Mouse (Mus musculus) kidney, embryonic 16.5 days (tissue): ENCODE measurements around the gene Tmem251. TPM values are rescaled to one million over a fixed set of nuclear protein-coding genes. Genes with fewer than 3 reads are reported as not detected.

Experiments used
- ATAC-seq: fragments of 200-750 bp; cut with Nextera tagmentation; 2 replicates; pipeline ENCODE4 v1.8.0; 2017; ENCODE audit warnings: moderate TSS enrichment; ENCODE audit not compliant: low FRiP score, low TSS enrichment
- H3K27ac ChIP-seq: fragments of 300-500 bp; sonication (generic); 2 replicates; pipeline ENCODE4 v1.5.1; 2014; ENCODE audit warnings: low read length
- H3K27me3 ChIP-seq: fragments of 300-500 bp; sonication (generic); 2 replicates; pipeline ENCODE4 v1.6.1; 2014; ENCODE audit warnings: low read length, control low read depth, mixed read lengths; ENCODE audit not compliant: insufficient read depth
- H3K36me3 ChIP-seq: fragments of 300-500 bp; sonication (generic); 2 replicates; pipeline ENCODE4 v1.6.1; 2014; ENCODE audit warnings: low read length, control low read depth, mixed read lengths; ENCODE audit not compliant: insufficient read depth
- H3K4me1 ChIP-seq: fragments of 300-500 bp; sonication (generic); 2 replicates; pipeline ENCODE4 v1.6.1; 2014; ENCODE audit warnings: low read length, control low read depth, mixed read lengths; ENCODE audit not compliant: insufficient read depth
- H3K4me2 ChIP-seq: fragments of 300-500 bp; sonication (generic); replicated peaks from 2 replicates; pipeline ENCODE4 v1.6.1; 2014; ENCODE audit warnings: low read depth, low read length
- H3K4me3 ChIP-seq: fragments of 300-500 bp; sonication (generic); 2 replicates; pipeline ENCODE4 v1.5.1; 2014; ENCODE audit warnings: mild to moderate bottlenecking, low read length
- H3K9ac ChIP-seq: fragments of 300-500 bp; sonication (generic); replicated peaks from 2 replicates; pipeline ENCODE4 v1.6.1; 2014; ENCODE audit warnings: low read length
- H3K9me3 ChIP-seq: fragments of 300-500 bp; sonication (generic); 2 replicates; pipeline ENCODE4 v1.6.1; 2016; ENCODE audit warnings: low read length, control low read depth
- WGBS: fragments of 180-500 bp; shearing (Covaris S2); extraction: QIAGEN DNeasy Blood & Tissue Kit; methylation state at CpG from one replicate; pipeline ENCODE4 v1.1.7; 2014; 5-methylcytosine and 5-hydroxymethylcytosine counted together
- polyA plus RNA-seq: library from polyadenylated mRNA; unstranded; fragments of >200 nt; fragmentation: Nextera tagmentation; extraction: Ambion mirVana; gene quantifications from 2 replicates; pipeline ENCODE4 v1.2.1, GENCODE M21; 2015

Gene Tmem251
- polyA plus RNA-seq, 1 experiment from 2014 or later = 11.0 TPM

DNA sequence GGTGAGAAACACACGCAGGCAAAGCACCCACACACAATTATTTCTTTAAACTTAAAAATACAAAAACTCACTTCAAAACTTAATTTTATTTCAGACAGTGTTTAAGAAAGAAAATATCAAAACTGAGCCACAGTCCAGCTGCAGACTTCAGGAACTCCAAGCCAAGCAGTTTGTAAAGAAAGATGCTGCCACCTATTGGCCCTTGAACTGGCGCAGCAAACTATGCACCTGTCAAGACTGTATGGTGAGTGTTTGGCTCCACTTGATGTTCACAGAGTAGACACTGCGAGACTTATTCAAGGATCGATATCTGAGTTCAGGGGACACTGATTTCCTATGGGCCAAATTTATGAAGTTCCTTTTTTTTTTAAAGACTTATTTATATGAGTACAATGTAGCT is 25.4 kb downstream of the Tmem251 start:
- Histone ChIP-seq H3K4me1 (no peaks in the 10 kb centered on the region), H3K27ac (no peak overlapping the region), H3K36me3 (peaks cover 66% of the 10 kb centered on the region), H3K9me3 (no peaks in the 10 kb centered on the region), H3K9ac (no peak overlapping the region), H3K4me3 (no peak overlapping the region), H3K27me3 (no peaks in the 10 kb centered on the region), H3K4me2 (no peak overlapping the region)
- 93% methylated on average over 4 of the region's 4 CpGs for WGBS
- no peak for ATAC-seq

DNA sequence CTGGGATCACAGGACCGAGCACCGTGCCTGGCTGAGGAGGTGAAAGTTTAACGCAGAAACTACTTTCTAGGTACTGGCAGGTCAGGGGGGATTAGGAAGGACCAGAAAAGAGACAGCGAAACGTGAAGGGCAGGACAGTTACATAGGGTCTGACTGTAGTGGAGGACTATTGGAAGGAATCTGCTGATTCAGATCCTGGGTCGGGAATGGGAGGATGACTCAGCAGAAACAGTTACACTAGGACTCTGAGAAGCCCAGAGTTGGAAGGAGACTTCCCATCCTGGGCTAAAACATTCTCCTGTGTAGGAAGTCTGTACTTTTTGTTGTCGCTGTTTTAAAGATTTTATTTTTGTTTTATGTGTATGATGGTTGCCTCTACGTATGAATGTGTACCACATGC is 28.0 kb downstream of the Tmem251 start:
- H3K4me2 ChIP-seq = no peak overlapping the region
- H3K9me3 ChIP-seq = no peaks in the 10 kb centered on the region

DNA sequence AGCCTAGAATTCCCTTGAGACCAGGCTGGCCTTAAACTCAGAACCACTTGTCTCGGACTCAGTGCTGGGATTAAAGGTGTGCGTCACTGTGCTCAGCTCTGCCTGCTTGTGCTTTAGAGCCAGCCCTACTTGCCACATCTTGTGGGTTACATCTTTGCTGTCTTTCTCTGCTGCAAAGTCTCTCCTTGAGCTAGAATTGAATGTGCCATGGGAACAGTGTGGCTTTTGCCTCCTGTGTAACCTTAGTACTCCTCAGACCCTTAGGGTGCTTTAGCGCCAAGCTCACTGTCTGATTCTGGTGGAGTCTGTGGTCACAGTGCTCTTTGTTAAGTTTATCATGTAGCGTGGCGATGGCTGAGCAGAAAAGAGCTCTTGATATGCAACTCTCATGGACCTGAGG is 29.1 kb downstream of the Tmem251 start:
- no peak overlapping the region for H3K4me3 ChIP-seq
- H3K27ac ChIP-seq = no peak overlapping the region
- no peaks in the 10 kb centered on the region for H3K27me3 ChIP-seq
- 91% methylated on average over 5 of the region's 5 CpGs for WGBS
- H3K36me3 ChIP-seq = peaks cover 64% of the 10 kb centered on the region
- no peaks in the 10 kb centered on the region for H3K4me1 ChIP-seq
- H3K9me3 ChIP-seq = no peaks in the 10 kb centered on the region
- no peak overlapping the region for H3K4me2 ChIP-seq
- no peak overlapping the region for H3K9ac ChIP-seq
- no peak for ATAC-seq

More for the DNA sequence above, 28.0 kb downstream of the Tmem251 start:
- Histone ChIP-seq H3K9ac (no peak overlapping the region), H3K27ac (no peak overlapping the region), H3K27me3 (no peaks in the 10 kb centered on the region), H3K4me3 (no peak overlapping the region), H3K4me1 (no peaks in the 10 kb centered on the region), H3K36me3 (peaks cover 62% of the 10 kb centered on the region)
- ATAC-seq = no peak
- WGBS = 98% methylated on average over 8 of the region's 8 CpGs

GRCm38 (mm10) chr12:102776035-102776434 is 32.5 kb downstream of the Tmem251 start:
- Histone ChIP-seq H3K27me3 (no peaks in the 10 kb centered on the region), H3K9me3 (no peaks in the 10 kb centered on the region), H3K9ac (no peak overlapping the region), H3K4me1 (no peaks in the 10 kb centered on the region), H3K4me2 (no peak overlapping the region), H3K4me3 (no peak overlapping the region), H3K27ac (no peak overlapping the region), H3K36me3 (peaks cover 39% of the 10 kb centered on the region)
- ATAC-seq = no peak
- WGBS = 91% methylated on average over 14 of the region's 14 CpGs

DNA sequence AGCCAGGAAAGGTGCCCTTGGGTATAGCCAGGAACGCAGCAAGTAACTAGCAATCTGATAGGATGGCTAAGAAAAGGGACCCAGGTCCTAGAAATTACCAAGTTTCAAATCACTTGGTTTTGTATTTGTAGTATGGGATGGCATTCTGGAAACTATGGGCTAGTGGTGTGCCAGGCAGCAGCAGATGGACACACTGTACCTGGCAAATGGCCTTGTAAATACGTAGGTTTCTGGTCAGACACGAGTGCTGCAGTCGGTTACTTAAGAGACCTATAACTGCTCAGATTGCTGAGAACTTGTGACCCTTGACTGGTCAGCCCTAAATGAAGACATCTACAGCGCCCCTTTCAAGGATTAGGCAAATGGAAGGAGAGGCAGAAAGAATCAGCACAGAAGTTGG is 34.6 kb downstream of the Tmem251 start:
- Histone ChIP-seq H3K27me3 (no peaks in the 10 kb centered on the region), H3K4me2 (no peak overlapping the region), H3K9me3 (no peaks in the 10 kb centered on the region), H3K4me3 (no peak overlapping the region), H3K9ac (no peak overlapping the region), H3K27ac (no peak overlapping the region), H3K36me3 (peaks cover 21% of the 10 kb centered on the region; the same call in 1 of the 2 replicates), H3K4me1 (no peaks in the 10 kb centered on the region)
- WGBS = 82% methylated on average over 5 of the region's 5 CpGs
- ATAC-seq = no peak

DNA sequence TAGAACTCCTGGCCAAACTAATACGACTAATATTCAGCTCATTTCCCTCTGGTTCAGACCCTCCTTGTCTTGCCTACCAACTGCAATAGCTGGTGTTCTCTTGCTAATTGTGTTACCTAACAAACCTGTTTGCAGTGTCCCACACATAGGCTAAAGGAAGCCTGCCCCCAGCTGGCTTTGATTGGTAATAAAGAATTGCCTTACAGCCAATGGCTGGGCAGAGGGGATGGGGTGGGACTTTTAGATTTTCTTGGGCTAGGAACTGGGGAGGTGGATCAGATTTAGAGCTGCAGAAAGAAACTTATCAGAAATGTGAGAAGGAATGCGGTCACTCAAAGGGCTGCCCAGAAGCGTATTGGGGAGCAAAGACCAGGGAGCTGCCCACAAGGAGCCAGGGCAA is 35.9 kb downstream of the Tmem251 start:
- Histone ChIP-seq H3K36me3 (peaks cover 28% of the 10 kb centered on the region; the same call in 1 of the 2 replicates), H3K9ac (no peak overlapping the region), H3K9me3 (no peaks in the 10 kb centered on the region), H3K4me2 (no peak overlapping the region), H3K27ac (no peak overlapping the region), H3K4me3 (no peak overlapping the region), H3K4me1 (no peaks in the 10 kb centered on the region), H3K27me3 (no peaks in the 10 kb centered on the region)
- ATAC-seq = peak; percentile 61; the same call in 1 of the 2 replicates
- WGBS = 50% methylated on average over 3 of the region's 3 CpGs

- Histone ChIP-seq H3K9me3 (no peaks in the 10 kb centered on the region), H3K4me3 (no peak overlapping the region), H3K4me1 (no peaks in the 10 kb centered on the region), H3K27ac (no peak overlapping the region), H3K27me3 (no peaks in the 10 kb centered on the region), H3K9ac (no peak overlapping the region), H3K4me2 (no peak overlapping the region), H3K36me3 (peaks cover 27% of the 10 kb centered on the region)
- 84% methylated on average over 5 of the region's 5 CpGs for WGBS
- ATAC-seq = no peak
Observed at GRCm38 (mm10) chr12:102782841-102783240, 39.3 kb downstream of the Tmem251 start.

DNA sequence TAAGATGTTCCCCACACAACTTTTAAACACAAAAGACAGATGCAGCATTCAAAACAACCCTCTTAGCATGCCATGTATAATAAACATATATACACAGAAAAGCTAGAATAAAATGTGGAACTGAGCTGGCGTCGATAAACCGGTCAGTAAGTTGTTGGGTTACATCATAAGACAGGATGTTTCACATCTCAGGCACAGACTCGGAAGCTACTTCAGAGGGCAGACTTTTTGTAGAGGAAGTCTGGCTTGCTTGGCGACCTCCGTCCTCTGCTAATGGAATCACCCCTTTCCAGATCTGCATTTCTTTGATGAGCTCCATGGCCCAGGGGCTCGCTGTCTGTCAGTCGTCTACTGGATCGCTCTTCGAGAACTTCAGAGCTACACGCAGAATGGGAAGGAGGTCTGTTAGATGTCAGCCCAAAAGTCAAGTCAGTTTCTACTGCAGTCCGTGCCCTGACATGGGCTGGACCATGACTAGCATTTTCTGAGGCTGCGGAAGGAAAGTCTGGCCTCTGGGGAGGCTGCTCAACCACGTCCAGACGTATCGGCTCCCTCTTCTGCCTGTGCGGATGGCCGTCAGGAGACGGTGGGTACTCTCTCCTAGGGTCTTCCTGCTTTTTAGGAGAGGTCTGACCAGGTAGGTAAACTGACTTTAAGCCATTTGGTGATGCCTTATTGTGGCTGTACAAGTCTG is 41.5 kb downstream of the Tmem251 start:
- no peaks in the 10 kb centered on the region for H3K9me3 ChIP-seq
- peaks cover 35% of the 10 kb centered on the region for H3K36me3 ChIP-seq

DNA sequence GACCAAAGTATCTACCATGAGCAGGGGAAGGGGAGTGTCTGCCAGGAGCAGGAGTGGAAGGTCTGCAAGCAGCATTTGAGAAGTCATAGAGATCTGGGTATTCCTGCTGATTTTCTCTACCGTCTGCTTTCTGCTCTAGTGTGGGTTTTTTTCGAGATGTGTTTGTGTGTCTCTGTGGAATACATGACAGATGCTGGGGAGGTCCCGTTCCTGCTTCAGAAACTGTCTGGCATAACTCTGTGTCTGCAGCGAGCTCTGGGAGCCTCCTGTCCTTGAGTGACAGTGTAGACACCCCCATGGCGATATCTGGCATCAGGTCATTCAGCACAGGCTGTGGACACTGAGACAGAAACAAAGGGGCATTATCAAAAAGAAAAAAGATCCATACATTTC is 42.0 kb downstream of the Tmem251 start:
- no peak overlapping the region for H3K9ac ChIP-seq
- H3K9me3 ChIP-seq = no peaks in the 10 kb centered on the region
- no peaks in the 10 kb centered on the region for H3K4me1 ChIP-seq
- WGBS = 90% methylated on average over 5 of the region's 5 CpGs
- H3K27ac ChIP-seq = no peak overlapping the region
- peaks cover 40% of the 10 kb centered on the region for H3K36me3 ChIP-seq
- no peak overlapping the region for H3K4me3 ChIP-seq
- no peak overlapping the region for H3K4me2 ChIP-seq
- H3K27me3 ChIP-seq = no peaks in the 10 kb centered on the region
- no peak for ATAC-seq

More for the DNA sequence above, 41.5 kb downstream of the Tmem251 start:
- WGBS = 89% methylated on average over 19 of the region's 19 CpGs
- no peak overlapping the region for H3K4me2 ChIP-seq
- ATAC-seq = no peak
- H3K4me3 ChIP-seq = no peak overlapping the region
- no peak overlapping the region for H3K9ac ChIP-seq
- no peak overlapping the region for H3K27ac ChIP-seq
- no peaks in the 10 kb centered on the region for H3K4me1 ChIP-seq
- H3K27me3 ChIP-seq = no peaks in the 10 kb centered on the region

DNA sequence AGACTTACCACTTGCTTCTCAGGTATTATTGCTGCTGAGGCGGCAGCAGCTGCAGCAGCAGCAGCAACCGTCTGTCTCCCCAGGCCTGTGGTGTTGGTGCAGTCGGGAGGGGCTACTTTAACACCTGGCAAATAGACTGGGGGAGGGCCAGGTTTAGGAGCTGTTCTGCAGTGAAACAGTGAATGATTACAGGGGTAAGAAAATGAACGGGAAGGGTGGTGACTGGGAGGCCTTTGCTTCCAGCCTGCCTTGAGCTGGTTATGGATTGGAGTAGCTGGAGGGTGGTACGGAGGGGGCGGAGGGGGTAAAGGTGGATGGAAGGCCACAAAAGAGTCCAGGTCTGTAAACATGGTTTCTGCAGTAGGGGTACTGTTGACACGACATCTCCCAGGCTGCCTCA is 44.4 kb downstream of the Tmem251 start:
- 79% methylated on average over 7 of the region's 7 CpGs for WGBS
- H3K36me3 ChIP-seq = peaks cover 53% of the 10 kb centered on the region

More for the DNA sequence above, 44.4 kb downstream of the Tmem251 start:
- no peaks in the 10 kb centered on the region for H3K27me3 ChIP-seq
- H3K4me2 ChIP-seq = no peak overlapping the region
- no peaks in the 10 kb centered on the region for H3K9me3 ChIP-seq
- H3K4me1 ChIP-seq = no peaks in the 10 kb centered on the region
- no peak for ATAC-seq
- no peak overlapping the region for H3K4me3 ChIP-seq
- no peak overlapping the region for H3K27ac ChIP-seq
- H3K9ac ChIP-seq = no peak overlapping the region
